In genomic region chr2:152764172-152765044, GRCm38 (mm10) we compare ENCODE assay signal across 9 mouse cellular contexts. TPM values are rescaled to one million over a fixed set of nuclear protein-coding genes. Genes with fewer than 3 reads are reported as not detected.
A peak's percentile ranks its signal among the peaks of the same experiment; 100 is the strongest.
DNase-seq lines count a peak whose midpoint lies in the region; ATAC-seq and TF ChIP-seq lines count a peak whose summit lies in the region.
"Had no signal": no experiment of that assay in that cellular context is flagged by ENCODE, and none has a peak within 500 bp of the region (broad histone marks: within the 10 kb centered on the region; RNA-seq: fewer than 3 reads in every experiment).

No protein-coding gene starts in this region.

- H3K4me1 ChIP-seq in heart, embryonic 13.5 days: peaks cover 41% of the 10 kb centered on the region
- 0 out of 2 replicates have a peak, but pooled peaks cover 4% of the 10 kb centered on the region for H3K4me1 ChIP-seq in embryonic facial prominence, embryonic 14.5 days (ENCODE audit: control insufficient read depth, insufficient read depth, low read length)
- no peaks in the 10 kb centered on the region; the same call in 1 of the 2 replicates for H3K4me1 ChIP-seq in intestine, postnatal 0 days (replicated peaks; ENCODE audit: control insufficient read depth, insufficient read depth, low read length)
- H3K4me1 ChIP-seq in neural tube, embryonic 11.5 days (ENCODE audit: control insufficient read depth, insufficient read depth, low read length): peaks cover 11% of the 10 kb centered on the region

- no peak for DNase-seq in heart, adult 9 months (ENCODE audit: low spot score in 2 of 2)
- peak; percentile 40 for DNase-seq in embryonic facial prominence, embryonic 14.5 days (ENCODE audit: low spot score)
- DNase-seq in neural tube, embryonic 11.5 days (ENCODE audit: low spot score): no peak
- DNase-seq in urinary bladder, postnatal 36 days (ENCODE audit: low spot score in 2 of 2): no peak
- DNase-seq in ovary, postnatal 36 days (ENCODE audit: low spot score): no peak
- no peak for DNase-seq in kidney, adult 18-20 months

- H3K36me3 ChIP-seq in heart, embryonic 13.5 days: no peaks in the 10 kb centered on the region
- no peaks in the 10 kb centered on the region for H3K36me3 ChIP-seq in embryonic facial prominence, embryonic 14.5 days (ENCODE audit: control insufficient read depth, insufficient read depth, low read length)
- H3K36me3 ChIP-seq in intestine, postnatal 0 days (ENCODE audit: control insufficient read depth, insufficient read depth): no peaks in the 10 kb centered on the region
- H3K36me3 ChIP-seq in neural tube, embryonic 11.5 days (ENCODE audit: control insufficient read depth, insufficient read depth, low read length): no peaks in the 10 kb centered on the region

- 0 out of 2 replicates have a peak, but pooled peaks have one; percentile 4 for TF ChIP-seq CTCF in intestine, postnatal 0 days (IDR thresholded peaks at IDR 0.05; ENCODE audit: low read depth)

- peak overlapping the region; percentile 74 for H3K9ac ChIP-seq in heart, embryonic 13.5 days
- H3K9ac ChIP-seq in embryonic facial prominence, embryonic 14.5 days (ENCODE audit: low read depth, low read length): peak overlapping the region; percentile 25; the same call in 1 of the 2 replicates
- 0 out of 2 replicates have a peak overlapping the region, but pooled peaks have one; percentile 26 for H3K9ac ChIP-seq in intestine, postnatal 0 days (ENCODE audit: low read depth, low read length)
- H3K9ac ChIP-seq in neural tube, embryonic 11.5 days (ENCODE audit: low read length): peak overlapping the region; percentile 41

- ATAC-seq in heart, embryonic 13.5 days (ENCODE audit: extremely low read depth, insufficient number of reproducible peaks, low FRiP score, low TSS enrichment): no peak
- ATAC-seq in embryonic facial prominence, embryonic 14.5 days (ENCODE audit: low read depth): peak; percentile 7; the same call in 1 of the 2 replicates
- 0 out of 2 replicates have a peak, but pooled peaks have one; percentile 25 for ATAC-seq in intestine, postnatal 0 days
- 0 out of 2 replicates have a peak, but pooled peaks have one; percentile 45 for ATAC-seq in neural tube, embryonic 11.5 days (ENCODE audit: insufficient read depth, low FRiP score, low TSS enrichment)

- 0 out of 2 replicates have a peak, but pooled peaks cover 2% of the 10 kb centered on the region for H3K27me3 ChIP-seq in heart, embryonic 13.5 days (replicated peaks)
- H3K27me3 ChIP-seq in embryonic facial prominence, embryonic 14.5 days (replicated peaks; ENCODE audit: control insufficient read depth, insufficient read depth, low read length): no peaks in the 10 kb centered on the region
- H3K27me3 ChIP-seq in intestine, postnatal 0 days (replicated peaks; ENCODE audit: control insufficient read depth, insufficient read depth, low read length): no peaks in the 10 kb centered on the region
- H3K27me3 ChIP-seq in neural tube, embryonic 11.5 days (ENCODE audit: control insufficient read depth, insufficient read depth, low read length): no peaks in the 10 kb centered on the region

- H3K4me3 ChIP-seq in heart, embryonic 13.5 days: peak overlapping the region; percentile 25
- no peak overlapping the region for H3K4me3 ChIP-seq in embryonic facial prominence, embryonic 14.5 days (ENCODE audit: low read depth, low read length)
- no peak overlapping the region for H3K4me3 ChIP-seq in intestine, postnatal 0 days (ENCODE audit: low read depth, low read length)
- H3K4me3 ChIP-seq in neural tube, embryonic 11.5 days (ENCODE audit: low read depth, low read length): no peak overlapping the region
- H3K4me3 ChIP-seq: myocyte had no signal

- no peaks in the 10 kb centered on the region for H3K9me3 ChIP-seq in heart, embryonic 13.5 days
- no peaks in the 10 kb centered on the region for H3K9me3 ChIP-seq in embryonic facial prominence, embryonic 14.5 days (ENCODE audit: control insufficient read depth, low read length)
- no peaks in the 10 kb centered on the region for H3K9me3 ChIP-seq in intestine, postnatal 0 days (ENCODE audit: control insufficient read depth)
- H3K9me3 ChIP-seq in neural tube, embryonic 11.5 days (ENCODE audit: control insufficient read depth, low read length): no peaks in the 10 kb centered on the region

- H3K27ac ChIP-seq in heart, embryonic 13.5 days (replicated peaks): peak overlapping the region; percentile 70
- H3K27ac ChIP-seq in embryonic facial prominence, embryonic 14.5 days (replicated peaks; ENCODE audit: low read depth, low read length): no peak overlapping the region
- no peak overlapping the region for H3K27ac ChIP-seq in intestine, postnatal 0 days (ENCODE audit: low read depth, low read length)
- H3K27ac ChIP-seq in neural tube, embryonic 11.5 days (ENCODE audit: low read depth, low read length): no peak overlapping the region

- 6% methylated on average over 14 of the region's 14 CpGs for WGBS in heart, embryonic 13.5 days
- 14% methylated on average over 14 of the region's 14 CpGs for WGBS in embryonic facial prominence, embryonic 14.5 days
- 8% methylated on average over 14 of the region's 14 CpGs for WGBS in intestine, postnatal 0 days
- 3% methylated on average over 14 of the region's 14 CpGs for WGBS in neural tube, embryonic 11.5 days

- peak overlapping the region; percentile 65 for H3K4me2 ChIP-seq in heart, embryonic 13.5 days
- H3K4me2 ChIP-seq in embryonic facial prominence, embryonic 14.5 days (ENCODE audit: low read depth, low read length): peak overlapping the region; percentile 41; the same call in 1 of the 2 replicates
- H3K4me2 ChIP-seq in intestine, postnatal 0 days (replicated peaks; ENCODE audit: low read depth): peak overlapping the region; percentile 44
- H3K4me2 ChIP-seq in neural tube, embryonic 11.5 days (ENCODE audit: low read depth): peak overlapping the region; percentile 41

RNA-seq across cellular contexts. Expression of gene Cox4i2, which starts 10.4 kb away (rescaled TPM):
- 11.8 and 13.4 TPM in 2 replicates for polyA plus RNA-seq in heart, embryonic 13.5 days (2015; fragmentation: Nextera tagmentation; extraction: Ambion mirVana)
- 19.1 and 27.0 TPM in 2 replicates for polyA plus RNA-seq in embryonic facial prominence, embryonic 14.5 days (2014; fragmentation: Nextera tagmentation; extraction: Ambion mirVana)
- polyA plus RNA-seq in intestine, postnatal 0 days (2015; fragmentation: Nextera tagmentation; extraction: Ambion mirVana): 9.3 and 9.5 TPM in 2 replicates
- 3.5 and 4.6 TPM in 2 replicates for polyA plus RNA-seq in neural tube, embryonic 11.5 days (2014; fragmentation: Nextera tagmentation; extraction: Ambion mirVana)
- polyA plus RNA-seq: myocyte had no signal

RNA-seq across cellular contexts. Expression of gene Id1, which starts 28.4 kb away (rescaled TPM):
- 56.7 and 58.8 TPM in 2 replicates for polyA plus RNA-seq in heart, embryonic 13.5 days (2015; fragmentation: Nextera tagmentation; extraction: Ambion mirVana)
- 128 and 138 TPM in 2 replicates for polyA plus RNA-seq in embryonic facial prominence, embryonic 14.5 days (2014; fragmentation: Nextera tagmentation; extraction: Ambion mirVana)
- 76.1 and 92.4 TPM in 2 replicates for polyA plus RNA-seq in intestine, postnatal 0 days (2015; fragmentation: Nextera tagmentation; extraction: Ambion mirVana)
- polyA plus RNA-seq in neural tube, embryonic 11.5 days (2014; fragmentation: Nextera tagmentation; extraction: Ambion mirVana): 116 and 129 TPM in 2 replicates
